Mouse (Mus musculus) retina, embryonic 14.5 days (tissue): ENCODE results near the gene Trp53i11.

Experiments used
- DNase-seq: peaks from one replicate; pipeline ENCODE4 v3.0.0-alpha.2; 2015; ENCODE audit warnings: low spot score

Gene Trp53i11

GRCm38 (mm10) chr2:93171929-93172328, 15.4 kb upstream of the Trp53i11 start:
- DNase-seq, result no peak

GRCm38 (mm10) chr2:93172460-93172859, 14.9 kb upstream of the Trp53i11 start:
- no peak for DNase-seq

GRCm38 (mm10) chr2:93174159-93174558, 13.2 kb upstream of the Trp53i11 start:
- peak; percentile 69 for DNase-seq

GRCm38 (mm10) chr2:93175278-93175677, 12.1 kb upstream of the Trp53i11 start:
- no peak for DNase-seq

DNA sequence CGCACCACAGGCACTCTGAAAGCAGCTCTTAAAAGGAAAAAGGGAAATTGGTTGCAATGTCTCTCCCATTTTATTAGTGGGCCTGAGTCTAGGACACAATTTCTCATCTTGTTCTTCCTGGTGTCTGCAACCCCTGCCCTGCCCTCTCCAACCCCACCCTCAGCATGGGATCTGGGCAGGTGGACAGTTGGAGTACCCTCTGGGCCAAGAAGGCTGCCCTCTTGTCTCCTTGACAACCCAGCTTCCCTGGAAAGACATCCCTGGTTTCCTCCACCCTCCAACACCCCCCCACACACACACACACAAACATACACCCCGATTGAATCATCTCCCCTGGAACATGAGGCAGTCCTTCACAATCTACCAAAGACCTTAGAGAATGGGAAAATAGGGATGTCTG, 11.6 kb upstream of the Trp53i11 start:
- no peak for DNase-seq

GRCm38 (mm10) chr2:93176193-93176798, 11.1 kb upstream of the Trp53i11 start:
- no peak for DNase-seq

DNA sequence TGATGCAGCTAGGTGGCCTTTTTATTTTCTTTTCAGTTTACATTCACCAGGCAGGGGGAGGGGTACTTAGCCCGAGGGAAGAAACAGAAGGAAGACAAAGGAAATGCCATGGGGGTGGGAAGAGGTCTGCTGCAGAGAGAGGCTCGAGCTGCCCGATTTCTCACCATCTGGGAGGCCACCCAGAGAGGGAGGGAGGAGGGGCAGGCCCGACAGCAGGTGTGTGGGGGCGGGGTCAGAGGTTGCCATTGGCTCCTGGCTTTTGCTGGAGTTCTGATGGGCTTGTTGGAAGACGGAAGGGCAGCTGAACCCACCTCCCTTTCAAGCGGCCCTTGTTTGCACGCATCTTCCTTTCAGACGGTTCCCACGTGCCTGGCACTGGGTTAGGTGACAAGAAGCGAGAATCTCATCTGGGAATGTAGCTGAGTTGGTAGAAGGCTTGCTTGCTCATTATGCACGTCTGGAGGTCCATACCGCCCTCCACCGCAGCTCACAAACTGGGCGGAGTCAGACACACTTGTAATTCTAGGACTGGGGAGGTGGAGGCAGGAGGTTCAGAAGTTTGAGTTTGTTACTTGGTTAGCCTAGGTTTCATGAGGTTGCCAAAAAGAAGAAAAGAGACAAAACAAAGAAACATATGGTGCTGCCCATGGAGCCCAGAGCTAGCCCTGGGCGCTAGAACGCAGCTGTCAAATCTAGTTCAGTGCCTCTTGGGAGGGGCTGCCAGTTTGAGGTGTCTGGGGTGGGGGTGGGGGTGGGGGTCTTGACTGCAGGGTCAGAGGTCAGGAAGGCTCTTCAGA, 10.3 kb upstream of the Trp53i11 start:
- DNase-seq, result peak; percentile 90

DNA sequence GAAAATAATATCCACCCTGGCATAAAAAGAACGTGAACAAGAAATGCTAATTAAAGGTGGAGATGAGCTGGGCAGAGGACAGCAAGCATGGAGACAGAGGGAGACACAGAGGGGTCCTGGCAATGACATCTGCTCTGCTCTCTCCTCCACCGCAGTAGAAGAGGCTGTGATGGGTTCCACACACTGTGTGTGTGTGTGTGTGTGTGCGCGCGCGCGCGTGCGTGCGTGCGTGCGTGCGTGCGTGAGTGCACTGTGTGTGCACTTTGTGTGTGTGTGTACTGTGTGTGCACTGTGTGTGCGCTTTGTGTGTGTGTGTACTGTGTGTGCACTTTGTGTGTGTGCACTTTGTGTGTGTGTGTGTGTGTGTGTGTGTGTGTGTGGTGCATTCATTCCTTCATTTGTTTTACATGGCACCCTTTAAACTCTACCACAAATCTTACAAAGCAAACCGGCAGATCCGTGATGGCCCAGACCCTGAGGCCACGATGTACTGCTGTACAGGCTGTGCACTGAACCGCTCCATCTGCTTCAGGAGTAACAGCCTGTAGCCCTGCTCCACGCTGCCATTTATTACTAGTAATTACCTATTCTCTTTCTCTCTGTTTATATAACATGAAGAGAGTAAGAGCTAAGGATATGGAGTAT, 9.6 kb upstream of the Trp53i11 start:
- no peak for DNase-seq

DNA sequence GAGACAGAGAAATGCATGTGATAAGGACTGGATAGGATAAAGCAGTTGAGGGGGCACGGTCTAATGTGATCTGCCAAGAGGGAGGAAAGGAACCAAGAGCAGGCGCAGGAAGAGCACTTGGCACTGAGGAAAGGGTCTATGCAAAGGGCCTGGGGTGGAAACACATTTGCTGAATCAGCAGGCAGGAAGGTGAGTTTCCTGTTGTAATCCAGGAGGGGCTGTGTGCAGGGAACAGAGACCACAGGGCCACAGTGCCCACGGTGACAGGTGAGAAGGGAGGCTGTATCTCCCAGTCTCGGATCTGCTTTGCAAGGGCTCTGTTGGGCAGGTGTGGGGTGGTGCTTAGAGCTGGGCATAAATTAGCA, 9.1 kb upstream of the Trp53i11 start:
- DNase-seq, result no peak

GRCm38 (mm10) chr2:93179603-93180002, 7.7 kb upstream of the Trp53i11 start:
- no peak for DNase-seq

- DNase-seq, result peak; percentile 58
Measured at GRCm38 (mm10) chr2:93180077-93180844, 7.1 kb upstream of the Trp53i11 start.

GRCm38 (mm10) chr2:93182859-93183258, 4.5 kb upstream of the Trp53i11 start:
- no peak for DNase-seq

DNA sequence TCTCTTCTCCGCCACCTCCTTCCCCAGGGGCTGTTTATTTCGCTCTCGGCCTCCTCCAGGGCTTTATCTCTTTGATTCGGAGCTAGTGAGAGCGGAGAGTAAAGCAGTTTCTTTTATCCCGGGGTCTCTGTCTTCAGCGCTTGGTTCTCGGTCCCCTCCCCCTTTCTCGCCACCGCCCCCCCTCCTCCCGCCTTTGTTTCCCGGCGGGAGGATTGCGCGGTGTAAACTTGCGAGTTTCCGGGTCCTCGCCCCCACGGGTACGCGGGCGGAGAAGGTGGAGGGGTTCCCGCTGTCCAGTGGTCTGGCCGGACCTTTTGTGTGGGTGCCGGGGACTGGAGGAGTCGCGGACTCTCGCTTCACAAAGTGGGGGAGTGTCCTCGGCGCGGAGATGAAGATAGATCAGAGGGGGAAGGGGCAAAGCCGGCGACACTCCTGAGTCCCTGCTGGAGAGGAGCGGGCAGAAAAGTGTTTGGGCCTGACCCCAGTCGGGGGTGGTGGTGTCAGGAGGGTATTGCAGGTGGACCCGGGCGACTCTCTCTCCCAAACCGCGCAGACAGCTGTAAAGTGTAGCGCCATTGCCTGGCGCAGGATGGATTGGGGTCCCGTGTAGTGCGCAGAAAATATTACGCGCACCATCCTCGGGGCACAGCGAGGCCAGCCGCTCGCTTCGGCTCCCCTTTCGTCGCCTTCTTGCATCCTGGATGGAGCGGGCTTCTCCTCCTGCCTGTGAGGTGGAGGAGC, 842 bp downstream of the Trp53i11 start:
- peak; percentile 55 for DNase-seq

GRCm38 (mm10) chr2:93188761-93189458, 1.6 kb downstream of the Trp53i11 start:
- peak; percentile 69 for DNase-seq

DNA sequence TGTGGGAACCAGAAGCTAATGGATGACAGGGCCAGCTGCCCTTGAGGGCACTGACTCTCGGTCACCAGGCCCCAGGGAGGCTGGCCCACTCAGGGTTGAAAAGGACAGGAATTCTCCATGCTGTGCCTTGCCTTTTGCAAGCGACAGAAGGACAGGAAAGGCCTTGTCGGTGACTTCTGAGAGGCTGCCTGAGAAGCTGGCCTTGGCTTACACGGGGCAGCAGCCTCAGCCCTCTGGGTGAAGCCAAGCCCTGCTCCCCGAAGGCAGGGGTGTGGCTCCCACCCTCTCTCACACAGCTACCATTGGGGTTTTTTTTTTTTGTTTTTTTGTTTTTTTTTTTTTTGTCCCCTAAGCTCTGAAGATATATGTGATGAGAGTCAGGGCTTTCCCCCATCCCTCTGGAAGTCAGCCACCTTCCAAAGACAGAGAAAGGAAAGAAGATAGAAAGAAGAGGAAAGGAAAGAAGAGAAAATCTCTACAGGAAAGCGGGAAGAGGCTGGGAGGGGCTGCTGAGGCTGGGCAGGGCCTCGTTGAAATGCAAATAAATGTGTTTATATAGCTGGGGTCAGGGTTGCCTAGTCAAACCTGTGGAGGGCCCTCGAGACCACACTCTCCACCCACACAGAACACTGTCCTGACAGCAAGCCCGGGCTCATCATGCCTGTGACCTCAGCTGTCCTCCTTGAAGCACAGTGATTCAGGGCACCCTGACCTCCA, 3.6 kb downstream of the Trp53i11 start:
- no peak for DNase-seq

GRCm38 (mm10) chr2:93191488-93192181, 4.3 kb downstream of the Trp53i11 start:
- DNase-seq, result no peak

- no peak for DNase-seq
Measured at GRCm38 (mm10) chr2:93192182-93192560, 4.8 kb downstream of the Trp53i11 start.

GRCm38 (mm10) chr2:93192671-93193080, 5.3 kb downstream of the Trp53i11 start:
- DNase-seq, result peak; percentile 62

DNA sequence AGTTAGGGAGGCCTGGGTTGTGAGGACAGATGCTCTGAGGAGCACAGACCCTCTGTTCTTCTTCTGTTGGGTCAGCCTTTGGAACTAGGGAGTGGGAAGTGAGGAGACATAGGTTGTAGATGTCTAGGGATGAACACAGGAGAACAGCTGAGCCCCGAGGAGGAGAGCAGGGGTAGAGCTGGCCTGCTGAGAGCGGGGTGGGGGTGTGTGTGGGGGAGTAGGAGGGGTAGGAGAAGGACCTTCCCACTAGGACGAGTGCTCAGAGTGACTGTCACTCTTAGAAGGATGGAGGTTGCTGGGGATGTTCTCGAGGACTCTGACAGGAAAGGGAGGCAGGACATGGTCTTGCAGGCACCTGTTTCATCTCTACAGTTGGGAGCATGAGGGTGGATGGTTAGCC, 6.5 kb downstream of the Trp53i11 start:
- no peak for DNase-seq

DNA sequence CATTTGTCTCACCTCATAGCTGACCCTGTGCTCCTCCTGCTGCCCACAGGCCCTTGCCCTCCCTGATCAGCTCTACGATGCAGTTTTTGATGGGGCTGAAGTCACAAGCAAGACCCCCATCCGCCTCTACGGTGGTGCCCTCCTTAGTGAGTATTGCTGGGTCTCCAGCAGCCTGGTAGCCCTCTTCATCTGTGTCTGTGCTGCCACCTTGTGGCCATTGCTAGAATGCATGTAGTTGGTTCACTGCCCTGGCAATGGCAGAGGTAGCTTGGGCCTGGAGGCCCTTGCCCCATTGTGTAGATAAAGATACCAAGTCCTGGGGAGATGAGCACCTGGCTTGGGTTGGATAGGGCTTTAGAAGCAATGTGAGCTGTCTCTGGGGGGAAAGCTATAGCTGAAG, 11.5 kb downstream of the Trp53i11 start:
- DNase-seq, result peak; percentile 97
